Mouse (Mus musculus): ENCODE results near the gene Brd2. TPM values are rescaled to one million over a fixed set of nuclear protein-coding genes. Genes with fewer than 3 reads are reported as not detected.

Brd2 gene
- polyA plus RNA-seq, 1 experiment from 2014 or later, result 133 TPM

DNA sequence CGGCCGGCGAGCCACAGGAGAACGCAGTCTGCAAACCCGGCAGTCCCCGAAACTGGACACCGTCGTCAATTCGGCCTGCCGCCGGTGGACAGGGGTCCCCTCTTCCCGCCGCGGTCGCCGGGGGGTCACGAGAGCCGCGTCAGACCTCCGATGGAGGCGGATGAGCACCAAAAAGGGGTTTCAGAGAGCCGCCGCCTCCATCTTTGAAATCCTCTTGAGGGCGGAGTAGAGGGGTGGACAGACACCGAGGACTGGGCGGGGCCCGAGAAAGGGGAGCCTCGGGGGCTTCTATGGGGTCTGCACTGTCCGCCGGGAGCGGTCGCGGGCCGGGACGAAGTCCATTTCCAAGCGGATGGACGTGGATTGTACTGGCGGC is 3.6 kb downstream of the Brd2 start:
- no peak for DNase-seq (ENCODE audit: low spot score)
- 0% methylated on average over 37 of the region's 38 CpGs for WGBS
- Histone ChIP-seq H3K27ac (peak overlapping the region; percentile 86), H3K4me3 (replicated peaks; ENCODE audit: low read length) (peak overlapping the region; percentile 88), H3K36me3 (replicated peaks; ENCODE audit: control insufficient read depth, insufficient read depth) (peaks cover 50% of the 10 kb centered on the region), H3K9me3 (ENCODE audit: control insufficient read depth, low read length) (no peaks in the 10 kb centered on the region), H3K27me3 (ENCODE audit: control insufficient read depth, insufficient read depth, low read length) (no peaks in the 10 kb centered on the region), H3K4me1 (replicated peaks; ENCODE audit: control insufficient read depth, insufficient read depth, low read length) (peaks cover 19% of the 10 kb centered on the region), H3K4me2 (replicated peaks) (peak overlapping the region; percentile 94), H3K9ac (peak overlapping the region; percentile 88)
- ATAC-seq (ENCODE audit: low FRiP score), result no peak

DNA sequence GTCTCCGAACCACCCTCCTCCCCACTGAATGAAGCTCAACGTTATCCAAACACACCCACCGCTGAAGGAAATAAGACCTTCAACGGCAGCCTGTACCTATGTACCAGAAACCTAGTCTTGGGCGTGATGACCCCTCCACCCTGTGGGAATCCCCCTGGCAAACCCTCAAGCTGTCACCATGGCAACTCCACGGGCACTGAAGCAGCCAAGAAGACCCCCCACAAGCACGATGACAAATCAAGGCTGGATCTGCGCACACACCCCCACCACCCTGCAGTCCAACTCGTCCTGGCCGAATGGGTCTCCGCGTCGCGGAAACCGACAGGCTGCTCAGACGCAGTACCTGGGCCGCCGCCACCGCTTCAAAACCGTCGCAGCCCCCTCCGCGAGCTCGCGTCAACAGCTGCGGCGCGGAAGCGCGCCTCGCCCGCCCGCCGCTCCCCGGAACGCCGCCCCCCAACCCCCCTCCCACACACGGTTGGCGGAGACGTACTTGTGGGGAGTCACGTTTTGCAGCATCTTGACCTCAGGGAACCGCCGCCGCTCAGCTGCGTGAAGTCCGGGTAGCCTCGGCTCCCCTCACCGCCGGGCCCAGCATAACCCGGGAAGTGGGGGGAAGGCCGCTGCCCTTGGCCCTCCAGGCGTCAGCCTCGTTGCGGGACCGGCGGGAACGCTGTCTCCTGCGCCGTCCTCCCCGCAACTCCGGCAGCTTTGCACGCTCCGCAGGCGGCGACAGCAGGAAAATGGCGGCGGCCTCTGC is 4.1 kb downstream of the Brd2 start:
- ATAC-seq (ENCODE audit: low FRiP score) (no peak), DNase-seq (ENCODE audit: low spot score) (peak; percentile 55)
- under 1% methylated on average over 67 of the region's 67 CpGs for WGBS
- peaks cover 56% of the 10 kb centered on the region for H3K36me3 ChIP-seq (replicated peaks; ENCODE audit: control insufficient read depth, insufficient read depth)
- no peaks in the 10 kb centered on the region for H3K9me3 ChIP-seq (ENCODE audit: control insufficient read depth, low read length)
- no peaks in the 10 kb centered on the region for H3K27me3 ChIP-seq (ENCODE audit: control insufficient read depth, insufficient read depth, low read length)
- peaks cover 14% of the 10 kb centered on the region for H3K4me1 ChIP-seq (replicated peaks; ENCODE audit: control insufficient read depth, insufficient read depth, low read length)
- H3K4me2 ChIP-seq (replicated peaks), result peak overlapping the region; percentile 94
- peak overlapping the region; percentile 88 for H3K4me3 ChIP-seq (replicated peaks; ENCODE audit: low read length)
- peak overlapping the region; percentile 88 for H3K9ac ChIP-seq
- H3K27ac ChIP-seq, result peak overlapping the region; percentile 86

DNA sequence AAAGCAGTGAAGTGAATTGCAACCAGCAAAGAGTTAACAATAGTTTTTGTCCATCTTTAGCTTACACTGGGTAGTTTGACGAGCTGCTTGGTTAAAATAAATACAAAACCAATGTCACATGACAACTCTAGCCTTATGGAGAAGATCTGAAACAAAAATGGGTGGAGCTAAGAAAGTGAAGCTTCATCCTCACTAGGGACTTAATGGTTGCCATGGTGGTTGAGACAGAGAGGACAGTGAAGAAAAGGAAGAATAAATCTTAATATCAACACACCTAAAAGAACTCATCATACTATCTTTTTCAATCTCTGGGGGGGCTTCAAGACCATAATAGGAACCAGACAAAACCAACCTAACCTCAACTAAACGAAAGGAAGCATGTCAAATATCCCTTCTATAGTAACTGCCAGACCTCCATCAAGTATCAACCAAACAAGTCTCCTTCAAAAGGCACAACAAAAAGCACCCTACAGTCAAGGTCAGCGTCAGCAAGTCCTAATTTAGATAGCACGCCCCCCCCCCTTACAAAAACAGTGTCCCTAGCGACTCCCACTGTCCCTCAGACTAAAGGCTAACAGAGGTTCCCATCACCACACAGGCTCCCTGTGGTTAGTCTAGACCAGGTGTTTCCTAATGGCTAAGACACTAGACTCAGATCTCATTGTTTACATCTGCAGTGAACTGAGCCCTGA is 4.9 kb downstream of the Brd2 start:
- Histone ChIP-seq H3K27me3 (ENCODE audit: control insufficient read depth, insufficient read depth, low read length) (no peaks in the 10 kb centered on the region), H3K4me3 (replicated peaks; ENCODE audit: low read length) (peak overlapping the region; percentile 88), H3K4me1 (replicated peaks; ENCODE audit: control insufficient read depth, insufficient read depth, low read length) (peaks cover 13% of the 10 kb centered on the region), H3K9ac (peak overlapping the region; percentile 88), H3K36me3 (replicated peaks; ENCODE audit: control insufficient read depth, insufficient read depth) (peaks cover 63% of the 10 kb centered on the region), H3K9me3 (ENCODE audit: control insufficient read depth, low read length) (no peaks in the 10 kb centered on the region), H3K27ac (peak overlapping the region; percentile 86; the same call in 1 of the 2 replicates), H3K4me2 (replicated peaks) (peak overlapping the region; percentile 94)
- WGBS, result 0% methylated on average over 5 of the region's 5 CpGs
- no peak for ATAC-seq (ENCODE audit: low FRiP score)
- DNase-seq (ENCODE audit: low spot score), result no peak

DNA sequence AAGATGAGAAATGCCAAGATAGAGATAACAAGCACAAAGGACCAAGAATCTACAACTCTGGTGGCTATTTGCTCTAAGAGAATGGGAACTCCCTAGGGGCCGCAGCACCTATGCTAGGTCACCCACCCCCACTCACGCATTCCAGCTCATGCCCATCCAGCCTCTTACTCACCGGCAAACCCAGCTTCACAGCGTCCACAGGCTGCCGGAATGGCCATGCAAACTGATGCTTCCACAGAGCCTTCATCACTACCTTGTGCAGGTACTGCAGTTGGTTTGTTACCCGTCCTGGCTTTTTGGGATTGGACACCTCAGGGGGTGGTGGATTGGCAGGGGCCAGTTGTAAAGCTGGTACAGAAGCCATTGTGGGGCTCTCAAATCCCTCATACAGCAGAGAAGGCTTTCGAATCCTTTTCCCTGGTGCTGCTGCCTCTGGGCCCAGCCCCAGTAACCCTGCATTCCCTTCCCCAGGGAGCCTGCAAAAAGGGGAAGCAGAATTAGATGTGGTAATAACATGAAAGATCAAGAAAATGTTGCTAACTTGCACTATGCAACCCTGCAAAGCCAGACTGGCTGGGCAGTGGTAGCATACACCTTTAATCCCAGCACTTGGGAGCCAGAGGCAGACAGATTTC is 5.6 kb downstream of the Brd2 start:
- H3K4me2 ChIP-seq (replicated peaks), result peak overlapping the region; percentile 94
- no peaks in the 10 kb centered on the region for H3K9me3 ChIP-seq (ENCODE audit: control insufficient read depth, low read length)
- H3K9ac ChIP-seq, result peak overlapping the region; percentile 88
- peaks cover 70% of the 10 kb centered on the region for H3K36me3 ChIP-seq (replicated peaks; ENCODE audit: control insufficient read depth, insufficient read depth)
- H3K27ac ChIP-seq, result no peak overlapping the region; the same call in 1 of the 2 replicates
- 40% methylated on average over 7 of the region's 7 CpGs for WGBS
- H3K4me1 ChIP-seq (replicated peaks; ENCODE audit: control insufficient read depth, insufficient read depth, low read length), result peaks cover 13% of the 10 kb centered on the region
- no peaks in the 10 kb centered on the region for H3K27me3 ChIP-seq (ENCODE audit: control insufficient read depth, insufficient read depth, low read length)
- DNase-seq (ENCODE audit: low spot score), result no peak
- ATAC-seq (ENCODE audit: low FRiP score), result no peak
- H3K4me3 ChIP-seq (replicated peaks; ENCODE audit: low read length), result peak overlapping the region; percentile 88

DNA sequence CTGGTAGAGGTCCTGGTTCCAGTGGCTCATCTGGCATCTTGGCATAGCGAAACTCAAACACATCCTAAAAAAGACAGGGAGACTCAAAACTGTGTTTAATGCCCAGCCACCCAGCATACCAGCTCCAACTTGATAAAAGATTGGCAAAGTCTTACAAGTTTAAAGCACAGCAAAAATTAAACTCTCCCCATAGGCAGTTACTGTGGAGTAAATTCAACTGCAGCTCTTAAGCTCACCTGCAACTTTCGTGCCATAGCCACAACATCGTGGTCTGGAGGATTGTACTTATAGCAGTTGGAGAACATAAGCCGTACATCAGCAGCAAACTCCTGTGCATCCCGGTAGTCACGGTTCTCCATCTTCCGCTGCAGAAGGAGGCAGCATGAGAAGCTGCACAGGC is 8.3 kb downstream of the Brd2 start:
- Histone ChIP-seq H3K27ac (no peak overlapping the region), H3K4me2 (replicated peaks) (no peak overlapping the region), H3K4me3 (replicated peaks; ENCODE audit: low read length) (no peak overlapping the region), H3K9me3 (ENCODE audit: control insufficient read depth, low read length) (no peaks in the 10 kb centered on the region), H3K27me3 (ENCODE audit: control insufficient read depth, insufficient read depth, low read length) (no peaks in the 10 kb centered on the region), H3K36me3 (replicated peaks; ENCODE audit: control insufficient read depth, insufficient read depth) (peaks cover 96% of the 10 kb centered on the region), H3K4me1 (replicated peaks; ENCODE audit: control insufficient read depth, insufficient read depth, low read length) (peaks cover 13% of the 10 kb centered on the region), H3K9ac (no peak overlapping the region)
- DNase-seq (ENCODE audit: low spot score) (no peak), ATAC-seq (ENCODE audit: low FRiP score) (no peak)
- WGBS, result 94% methylated on average over 7 of the region's 7 CpGs

DNA sequence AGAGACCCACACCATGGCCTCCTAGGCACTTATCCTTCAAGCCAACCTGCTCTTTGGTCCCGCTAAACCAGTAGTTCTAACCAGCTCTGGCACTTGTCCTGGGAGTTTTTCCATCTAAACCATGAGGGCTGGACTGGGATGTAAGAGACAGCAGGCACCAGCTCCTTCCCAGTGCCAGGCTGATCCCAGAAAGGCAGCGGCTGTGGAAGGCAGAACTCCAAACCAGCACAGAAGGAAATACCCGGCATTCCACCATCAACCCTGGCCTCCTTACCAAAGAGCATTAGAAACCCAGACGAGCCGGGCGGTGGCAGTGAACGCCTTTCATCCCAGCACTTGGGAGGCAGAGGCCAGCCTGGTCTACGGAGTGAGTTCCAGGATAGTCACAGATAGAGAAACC is 12.1 kb downstream of the Brd2 start:
- no peaks in the 10 kb centered on the region for H3K27me3 ChIP-seq (ENCODE audit: control insufficient read depth, insufficient read depth, low read length)
- DNase-seq (ENCODE audit: low spot score), result no peak
- peaks cover 4% of the 10 kb centered on the region; the same call in 1 of the 2 replicates for H3K9me3 ChIP-seq (ENCODE audit: control insufficient read depth, low read length)
- WGBS, result 73% methylated on average over 8 of the region's 8 CpGs
- peaks cover 63% of the 10 kb centered on the region for H3K36me3 ChIP-seq (replicated peaks; ENCODE audit: control insufficient read depth, insufficient read depth)
- no peaks in the 10 kb centered on the region for H3K4me1 ChIP-seq (replicated peaks; ENCODE audit: control insufficient read depth, insufficient read depth, low read length)
- no peak for ATAC-seq (ENCODE audit: low FRiP score)
- H3K9ac ChIP-seq, result no peak overlapping the region
- H3K4me2 ChIP-seq (replicated peaks), result no peak overlapping the region
- no peak overlapping the region for H3K27ac ChIP-seq
- H3K4me3 ChIP-seq (replicated peaks; ENCODE audit: low read length), result no peak overlapping the region

DNA sequence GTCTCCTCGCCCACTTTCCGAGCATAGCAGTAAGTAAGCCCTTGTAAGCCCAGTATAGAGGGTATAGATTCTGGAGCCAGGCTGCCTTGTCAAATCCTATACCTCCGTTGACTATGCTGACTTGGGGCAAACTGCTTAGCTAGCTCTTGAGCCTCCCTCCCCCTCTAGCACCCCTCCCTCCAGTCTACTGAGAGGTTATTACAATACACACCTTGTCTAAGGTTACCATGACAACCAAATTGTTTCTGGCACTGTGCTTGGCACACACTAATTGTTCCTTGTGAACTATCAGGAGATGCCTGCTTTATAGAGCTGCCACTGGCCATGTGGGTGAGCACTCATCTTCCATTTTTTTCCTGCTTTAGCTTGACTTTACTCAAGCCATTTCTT is 12.6 kb downstream of the Brd2 start:
- Histone ChIP-seq H3K36me3 (replicated peaks; ENCODE audit: control insufficient read depth, insufficient read depth) (peaks cover 58% of the 10 kb centered on the region), H3K9me3 (ENCODE audit: control insufficient read depth, low read length) (peaks cover 4% of the 10 kb centered on the region; the same call in 1 of the 2 replicates), H3K4me1 (replicated peaks; ENCODE audit: control insufficient read depth, insufficient read depth, low read length) (no peaks in the 10 kb centered on the region), H3K4me3 (replicated peaks; ENCODE audit: low read length) (no peak overlapping the region), H3K27me3 (ENCODE audit: control insufficient read depth, insufficient read depth, low read length) (no peaks in the 10 kb centered on the region), H3K27ac (no peak overlapping the region), H3K9ac (no peak overlapping the region), H3K4me2 (replicated peaks) (no peak overlapping the region)
- DNase-seq (ENCODE audit: low spot score), result no peak
- WGBS, result 76% methylated on average over 3 of the region's 3 CpGs
- 0 out of 2 replicates have a peak, but pooled peaks have one; percentile 24 for ATAC-seq (ENCODE audit: low FRiP score)

DNA sequence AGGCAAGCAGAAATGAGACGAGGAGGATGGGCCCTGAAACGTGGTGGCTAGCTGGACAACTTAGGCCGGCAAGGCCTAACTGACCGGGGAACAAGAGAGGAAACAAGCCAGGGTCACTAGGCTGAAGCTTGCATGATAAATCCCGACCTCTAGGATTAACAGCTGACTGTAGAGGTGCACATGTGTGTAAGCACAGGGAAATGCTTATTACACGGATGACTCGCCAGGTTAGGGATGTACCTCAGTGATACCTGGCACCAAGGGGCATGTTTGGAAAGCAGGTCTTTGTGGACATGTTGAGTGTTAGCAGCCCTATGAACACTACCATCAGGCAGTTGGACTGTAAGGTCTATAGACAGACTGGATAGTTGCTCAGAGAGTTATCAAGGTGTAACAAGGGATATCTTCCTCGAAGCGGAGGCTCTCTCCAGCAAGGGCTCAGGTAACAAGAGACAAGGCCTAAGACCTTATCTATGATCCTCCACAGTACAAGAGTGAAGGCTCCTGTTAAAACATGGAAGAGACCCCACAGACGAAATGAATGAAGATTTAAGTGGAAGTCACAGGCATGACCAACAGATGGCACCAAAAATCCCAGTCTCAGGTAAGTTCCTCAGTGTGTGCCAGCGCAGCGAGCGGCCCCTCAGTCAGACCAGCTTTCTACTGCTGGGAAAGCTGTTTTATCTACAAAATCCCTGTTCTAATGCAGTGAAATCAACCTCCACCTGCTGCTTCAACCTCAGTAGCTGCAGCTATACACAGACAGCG is 13.2 kb downstream of the Brd2 start:
- Histone ChIP-seq H3K4me1 (replicated peaks; ENCODE audit: control insufficient read depth, insufficient read depth, low read length) (no peaks in the 10 kb centered on the region), H3K9me3 (ENCODE audit: control insufficient read depth, low read length) (peaks cover 4% of the 10 kb centered on the region; the same call in 1 of the 2 replicates), H3K27ac (no peak overlapping the region), H3K4me2 (replicated peaks) (no peak overlapping the region), H3K4me3 (replicated peaks; ENCODE audit: low read length) (no peak overlapping the region), H3K9ac (no peak overlapping the region), H3K36me3 (replicated peaks; ENCODE audit: control insufficient read depth, insufficient read depth) (peaks cover 52% of the 10 kb centered on the region), H3K27me3 (ENCODE audit: control insufficient read depth, insufficient read depth, low read length) (no peaks in the 10 kb centered on the region)
- DNase-seq (ENCODE audit: low spot score) (no peak), ATAC-seq (ENCODE audit: low FRiP score) (0 out of 2 replicates have a peak, but pooled peaks have one; percentile 42)
- WGBS, result 78% methylated on average over 14 of the region's 14 CpGs
